Mouse (Mus musculus): Measurements from ENCODE around the gene Nin. TPM values are rescaled to one million over a fixed set of nuclear protein-coding genes. Genes with fewer than 3 reads are reported as not detected.

Gene Nin
- polyA plus RNA-seq, 1 experiment from 2014 or later, result 12.8 TPM

GRCm38 (mm10) chr12:70131042-70131675 lies 17.6 kb upstream of the Nin start:
- DNase-seq (ENCODE audit: low spot score) (no peak), ATAC-seq (ENCODE audit: low FRiP score) (no peak)
- Histone ChIP-seq H3K9ac (peak overlapping the region; percentile 52), H3K27ac (peak overlapping the region; percentile 29), H3K27me3 (ENCODE audit: control insufficient read depth, insufficient read depth, low read length) (no peaks in the 10 kb centered on the region), H3K4me1 (replicated peaks; ENCODE audit: control insufficient read depth, insufficient read depth, low read length) (peaks cover 6% of the 10 kb centered on the region; the same call in 1 of the 2 replicates), H3K4me2 (replicated peaks) (peak overlapping the region; percentile 36), H3K9me3 (ENCODE audit: control insufficient read depth, low read length) (no peaks in the 10 kb centered on the region), H3K36me3 (replicated peaks; ENCODE audit: control insufficient read depth, insufficient read depth) (no peaks in the 10 kb centered on the region), H3K4me3 (replicated peaks; ENCODE audit: low read length) (peak overlapping the region; percentile 8; the same call in 1 of the 2 replicates)
- 37% methylated on average over 20 of the region's 20 CpGs for WGBS

GRCm38 (mm10) chr12:70129105-70129504 lies 15.6 kb upstream of the Nin start:
- H3K9me3 ChIP-seq (ENCODE audit: control insufficient read depth, low read length), result no peaks in the 10 kb centered on the region
- no peak overlapping the region for H3K27ac ChIP-seq
- H3K4me3 ChIP-seq (replicated peaks; ENCODE audit: low read length), result no peak overlapping the region
- no peaks in the 10 kb centered on the region for H3K27me3 ChIP-seq (ENCODE audit: control insufficient read depth, insufficient read depth, low read length)
- peaks cover 6% of the 10 kb centered on the region; the same call in 1 of the 2 replicates for H3K4me1 ChIP-seq (replicated peaks; ENCODE audit: control insufficient read depth, insufficient read depth, low read length)
- ATAC-seq (ENCODE audit: low FRiP score), result no peak
- no peaks in the 10 kb centered on the region for H3K36me3 ChIP-seq (replicated peaks; ENCODE audit: control insufficient read depth, insufficient read depth)
- no peak for DNase-seq (ENCODE audit: low spot score)
- no peak overlapping the region for H3K9ac ChIP-seq
- 59% methylated on average over 5 of the region's 5 CpGs for WGBS
- no peak overlapping the region for H3K4me2 ChIP-seq (replicated peaks)

GRCm38 (mm10) chr12:70126626-70127025 lies 13.1 kb upstream of the Nin start:
- no peak overlapping the region for H3K4me2 ChIP-seq (replicated peaks)
- H3K9me3 ChIP-seq (ENCODE audit: control insufficient read depth, low read length), result no peaks in the 10 kb centered on the region
- no peak overlapping the region for H3K9ac ChIP-seq
- H3K4me3 ChIP-seq (replicated peaks; ENCODE audit: low read length), result no peak overlapping the region
- DNase-seq (ENCODE audit: low spot score) (no peak), ATAC-seq (ENCODE audit: low FRiP score) (no peak)
- peaks cover 5% of the 10 kb centered on the region; the same call in 1 of the 2 replicates for H3K4me1 ChIP-seq (replicated peaks; ENCODE audit: control insufficient read depth, insufficient read depth, low read length)
- no peaks in the 10 kb centered on the region for H3K27me3 ChIP-seq (ENCODE audit: control insufficient read depth, insufficient read depth, low read length)
- no peak overlapping the region for H3K27ac ChIP-seq
- no peaks in the 10 kb centered on the region for H3K36me3 ChIP-seq (replicated peaks; ENCODE audit: control insufficient read depth, insufficient read depth)
- 92% methylated on average over 4 of the region's 4 CpGs for WGBS

GRCm38 (mm10) chr12:70119552-70119951 lies 6.0 kb upstream of the Nin start:
- no peak overlapping the region for H3K9ac ChIP-seq
- H3K4me1 ChIP-seq (replicated peaks; ENCODE audit: control insufficient read depth, insufficient read depth, low read length), result no peaks in the 10 kb centered on the region
- no peaks in the 10 kb centered on the region for H3K9me3 ChIP-seq (ENCODE audit: control insufficient read depth, low read length)
- ATAC-seq (ENCODE audit: low FRiP score) (no peak), DNase-seq (ENCODE audit: low spot score) (no peak)
- H3K36me3 ChIP-seq (replicated peaks; ENCODE audit: control insufficient read depth, insufficient read depth), result no peaks in the 10 kb centered on the region
- no peak overlapping the region for H3K4me2 ChIP-seq (replicated peaks)
- WGBS, result 57% methylated on average over 2 of the region's 2 CpGs
- no peak overlapping the region for H3K27ac ChIP-seq
- H3K27me3 ChIP-seq (ENCODE audit: control insufficient read depth, insufficient read depth, low read length), result no peaks in the 10 kb centered on the region
- no peak overlapping the region for H3K4me3 ChIP-seq (replicated peaks; ENCODE audit: low read length)

GRCm38 (mm10) chr12:70118721-70119345 lies 5.3 kb upstream of the Nin start:
- H3K9ac ChIP-seq, result no peak overlapping the region
- H3K4me3 ChIP-seq (replicated peaks; ENCODE audit: low read length), result no peak overlapping the region
- H3K9me3 ChIP-seq (ENCODE audit: control insufficient read depth, low read length), result no peaks in the 10 kb centered on the region
- no peak for ATAC-seq (ENCODE audit: low FRiP score)
- no peaks in the 10 kb centered on the region for H3K4me1 ChIP-seq (replicated peaks; ENCODE audit: control insufficient read depth, insufficient read depth, low read length)
- no peaks in the 10 kb centered on the region for H3K27me3 ChIP-seq (ENCODE audit: control insufficient read depth, insufficient read depth, low read length)
- H3K36me3 ChIP-seq (replicated peaks; ENCODE audit: control insufficient read depth, insufficient read depth), result no peaks in the 10 kb centered on the region
- H3K27ac ChIP-seq, result no peak overlapping the region
- H3K4me2 ChIP-seq (replicated peaks), result no peak overlapping the region
- no peak for DNase-seq (ENCODE audit: low spot score)
- 85% methylated on average over 10 of the region's 10 CpGs for WGBS

GRCm38 (mm10) chr12:70117146-70117545 lies 3.6 kb upstream of the Nin start:
- H3K4me2 ChIP-seq (replicated peaks), result no peak overlapping the region
- no peaks in the 10 kb centered on the region for H3K4me1 ChIP-seq (replicated peaks; ENCODE audit: control insufficient read depth, insufficient read depth, low read length)
- no peak for ATAC-seq (ENCODE audit: low FRiP score)
- no peak for DNase-seq (ENCODE audit: low spot score)
- no peak overlapping the region for H3K4me3 ChIP-seq (replicated peaks; ENCODE audit: low read length)
- WGBS, result 87% methylated on average over 10 of the region's 10 CpGs
- no peak overlapping the region for H3K27ac ChIP-seq
- H3K27me3 ChIP-seq (ENCODE audit: control insufficient read depth, insufficient read depth, low read length), result no peaks in the 10 kb centered on the region
- H3K9ac ChIP-seq, result no peak overlapping the region
- H3K9me3 ChIP-seq (ENCODE audit: control insufficient read depth, low read length), result no peaks in the 10 kb centered on the region
- H3K36me3 ChIP-seq (replicated peaks; ENCODE audit: control insufficient read depth, insufficient read depth), result no peaks in the 10 kb centered on the region

GRCm38 (mm10) chr12:70112090-70112383 lies 1.5 kb downstream of the Nin start:
- ATAC-seq (ENCODE audit: low FRiP score), result no peak
- Histone ChIP-seq H3K36me3 (replicated peaks; ENCODE audit: control insufficient read depth, insufficient read depth) (no peaks in the 10 kb centered on the region), H3K4me2 (replicated peaks) (peak overlapping the region; percentile 95), H3K9me3 (ENCODE audit: control insufficient read depth, low read length) (no peaks in the 10 kb centered on the region), H3K4me3 (replicated peaks; ENCODE audit: low read length) (peak overlapping the region; percentile 90), H3K27ac (peak overlapping the region; percentile 92), H3K27me3 (ENCODE audit: control insufficient read depth, insufficient read depth, low read length) (no peaks in the 10 kb centered on the region), H3K9ac (peak overlapping the region; percentile 98), H3K4me1 (replicated peaks; ENCODE audit: control insufficient read depth, insufficient read depth, low read length) (peaks cover 35% of the 10 kb centered on the region)
- DNase-seq (ENCODE audit: low spot score), result no peak
- 7% methylated on average over 13 of the region's 16 CpGs for WGBS

GRCm38 (mm10) chr12:70111367-70112089 lies 2.0 kb downstream of the Nin start:
- Histone ChIP-seq H3K4me2 (replicated peaks) (peak overlapping the region; percentile 95), H3K4me1 (replicated peaks; ENCODE audit: control insufficient read depth, insufficient read depth, low read length) (peaks cover 40% of the 10 kb centered on the region), H3K9me3 (ENCODE audit: control insufficient read depth, low read length) (no peaks in the 10 kb centered on the region), H3K36me3 (replicated peaks; ENCODE audit: control insufficient read depth, insufficient read depth) (no peaks in the 10 kb centered on the region), H3K27me3 (ENCODE audit: control insufficient read depth, insufficient read depth, low read length) (no peaks in the 10 kb centered on the region), H3K27ac (peak overlapping the region; percentile 92), H3K9ac (peak overlapping the region; percentile 98), H3K4me3 (replicated peaks; ENCODE audit: low read length) (peak overlapping the region; percentile 90)
- peak; percentile 75 for DNase-seq (ENCODE audit: low spot score)
- ATAC-seq (ENCODE audit: low FRiP score), result peak; percentile 86
- under 1% methylated on average over 85 of the region's 101 CpGs for WGBS

GRCm38 (mm10) chr12:70111117-70111366 lies 2.5 kb downstream of the Nin start:
- 1% methylated on average over 15 of the region's 16 CpGs for WGBS
- H3K4me2 ChIP-seq (replicated peaks), result peak overlapping the region; percentile 95
- H3K27ac ChIP-seq, result peak overlapping the region; percentile 92
- peak overlapping the region; percentile 90 for H3K4me3 ChIP-seq (replicated peaks; ENCODE audit: low read length)
- no peaks in the 10 kb centered on the region for H3K9me3 ChIP-seq (ENCODE audit: control insufficient read depth, low read length)
- H3K9ac ChIP-seq, result peak overlapping the region; percentile 98
- ATAC-seq (ENCODE audit: low FRiP score), result peak; percentile 56; the same call in 1 of the 2 replicates
- DNase-seq (ENCODE audit: low spot score), result no peak
- H3K27me3 ChIP-seq (ENCODE audit: control insufficient read depth, insufficient read depth, low read length), result no peaks in the 10 kb centered on the region
- H3K4me1 ChIP-seq (replicated peaks; ENCODE audit: control insufficient read depth, insufficient read depth, low read length), result peaks cover 45% of the 10 kb centered on the region
- H3K36me3 ChIP-seq (replicated peaks; ENCODE audit: control insufficient read depth, insufficient read depth), result no peaks in the 10 kb centered on the region

Measured in hindbrain, embryonic 14.5 days (tissue).